Mouse (Mus musculus) megakaryocyte, adult 5-6 weeks (primary cell): ENCODE data around the gene Lsm3. TPM values are rescaled to one million over a fixed set of nuclear protein-coding genes. Genes with fewer than 3 reads are reported as not detected.
"Not testable (repeated sequence)": the region's sequence is repeated elsewhere in the genome, so short reads cannot be mapped to it uniquely, and the experiment has no call there.

Source experiments
- ATAC-seq: 2 replicates; pipeline ENCODE4 v1.8.0; 2016; ENCODE audit warnings: mild to moderate bottlenecking, inconsistent platforms; ENCODE audit not compliant: poor library complexity, severe bottlenecking
- total RNA-seq, 2 experiments: library from RNA; stranded (forward) in 1 of 2; stranded (reverse) in 1 of 2; fragments of 153-499, 151-499 nt in 1 of 2; fragments of 221-1000, 200-1000 nt in 1 of 2; gene quantifications; 2 replicates each; pipeline versions ENCODE4 v1.2.3 to v1.2.4; 2015 to 2017

Gene Lsm3
- total RNA-seq (2015) (84.7 and 89.8 TPM in 2 replicates), total RNA-seq (2017) (196 and 288 TPM in 2 replicates)

DNA sequence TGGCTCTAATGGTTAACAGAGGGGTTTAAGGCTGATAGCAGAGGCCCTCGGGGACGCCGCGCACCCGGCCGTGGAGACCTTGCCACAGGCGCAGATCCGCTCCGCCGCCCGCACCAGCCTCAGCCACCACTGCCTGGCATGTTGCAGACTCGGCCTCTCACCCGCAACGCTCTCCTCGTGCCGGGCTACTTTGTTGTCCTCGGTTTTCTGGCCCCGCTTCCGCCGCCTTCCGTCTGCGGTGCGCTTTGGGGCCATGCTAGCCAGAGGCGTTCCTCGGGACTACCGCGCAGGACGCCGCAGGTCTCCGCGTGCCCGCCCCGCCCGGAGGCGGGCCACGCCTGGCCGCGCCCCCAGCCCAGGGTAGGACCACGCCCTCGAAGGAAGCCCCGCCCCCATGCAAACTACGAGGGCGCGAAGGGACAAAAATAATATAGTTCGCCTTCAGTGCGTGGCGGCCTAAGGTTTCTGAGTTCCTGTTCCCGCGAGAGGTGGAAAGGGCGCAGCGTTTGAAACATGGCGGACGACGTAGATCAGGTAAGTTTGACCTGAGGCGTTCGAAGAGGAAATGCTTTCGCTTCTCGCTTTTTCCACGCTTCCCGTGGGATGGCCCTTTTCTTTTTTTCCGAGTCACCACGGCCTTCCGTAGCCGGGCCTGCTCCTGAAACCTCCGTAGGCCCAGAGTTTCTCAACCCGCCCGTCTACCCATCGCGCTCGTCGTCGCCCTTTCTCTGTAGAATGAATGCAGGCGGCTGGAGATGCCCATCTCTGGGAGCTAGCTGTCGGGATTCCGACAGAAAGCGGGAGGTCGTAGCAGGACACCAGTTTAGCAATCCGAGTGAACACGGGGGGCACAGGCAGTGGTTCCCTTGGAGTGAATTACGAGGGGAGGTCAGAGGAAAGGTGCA is at the start of gene Lsm3, which contains the start of gene Xpc:
Gene Lsm3, plus strand, starts transcription at position 384 of the 905 bp plus-strand sequence.
Gene Xpc, minus strand, starts transcription at position 344 of the 905 bp plus-strand sequence.
- peak; percentile 96 for ATAC-seq

DNA sequence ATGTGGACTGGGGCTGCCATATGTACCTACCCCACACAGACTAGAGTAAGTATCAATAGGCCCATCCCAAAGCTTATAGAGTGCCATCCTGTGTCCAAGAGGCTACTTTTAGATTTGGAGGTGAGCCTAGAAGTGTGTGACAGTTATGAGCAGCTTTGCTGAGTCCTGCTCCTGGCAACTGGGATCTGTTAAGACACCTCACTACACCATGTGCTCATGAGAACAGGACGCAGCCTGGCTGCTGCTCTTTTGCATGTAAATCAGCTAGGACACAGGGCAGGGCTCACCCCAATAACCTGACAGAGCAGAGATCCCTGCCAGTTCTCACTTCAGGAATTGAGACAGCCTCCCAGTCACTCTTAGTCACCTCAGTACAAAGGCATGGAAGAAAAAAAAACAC is 48.6 kb upstream of the Lsm3 start:
- ATAC-seq, result no peak

GRCm38 (mm10) chr6:91470712-91471111 is 45.0 kb upstream of the Lsm3 start:
- no peak for ATAC-seq

- not testable (repeated sequence) for ATAC-seq
Measured at GRCm38 (mm10) chr6:91471427-91471826, 44.3 kb upstream of the Lsm3 start.

DNA sequence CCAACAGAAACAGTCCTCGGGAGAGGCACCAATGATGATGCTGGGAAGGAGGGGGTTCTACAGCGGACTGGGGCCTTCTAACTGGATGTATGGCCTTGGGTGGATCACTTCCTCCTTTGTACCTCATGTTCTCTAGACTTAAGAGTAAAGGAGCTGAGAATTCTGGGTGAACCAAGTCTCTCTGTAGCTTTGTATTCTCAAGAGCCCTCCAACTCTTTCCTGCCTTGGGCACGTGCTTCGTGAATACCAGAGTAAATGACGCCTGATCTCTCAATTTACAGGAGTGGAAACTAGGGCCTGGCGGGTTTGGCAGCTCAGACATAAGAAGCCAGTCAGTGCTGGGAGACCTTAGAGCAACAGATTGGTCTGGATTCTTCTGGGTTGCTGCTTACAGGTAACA is 43.4 kb upstream of the Lsm3 start:
- ATAC-seq, result peak; percentile 22; the same call in 1 of the 2 replicates

- peak; percentile 82 for ATAC-seq
Measured at GRCm38 (mm10) chr6:91472868-91473804, 42.6 kb upstream of the Lsm3 start, which contains the start of the genes Chchd4 and Tmem43. Chchd4 (minus strand) TSS chr6:91473546. Tmem43 (plus strand) TSS chr6:91473703.

GRCm38 (mm10) chr6:91473805-91474440 is 41.8 kb upstream of the Lsm3 start:
- ATAC-seq, result peak; percentile 27; the same call in 1 of the 2 replicates

DNA sequence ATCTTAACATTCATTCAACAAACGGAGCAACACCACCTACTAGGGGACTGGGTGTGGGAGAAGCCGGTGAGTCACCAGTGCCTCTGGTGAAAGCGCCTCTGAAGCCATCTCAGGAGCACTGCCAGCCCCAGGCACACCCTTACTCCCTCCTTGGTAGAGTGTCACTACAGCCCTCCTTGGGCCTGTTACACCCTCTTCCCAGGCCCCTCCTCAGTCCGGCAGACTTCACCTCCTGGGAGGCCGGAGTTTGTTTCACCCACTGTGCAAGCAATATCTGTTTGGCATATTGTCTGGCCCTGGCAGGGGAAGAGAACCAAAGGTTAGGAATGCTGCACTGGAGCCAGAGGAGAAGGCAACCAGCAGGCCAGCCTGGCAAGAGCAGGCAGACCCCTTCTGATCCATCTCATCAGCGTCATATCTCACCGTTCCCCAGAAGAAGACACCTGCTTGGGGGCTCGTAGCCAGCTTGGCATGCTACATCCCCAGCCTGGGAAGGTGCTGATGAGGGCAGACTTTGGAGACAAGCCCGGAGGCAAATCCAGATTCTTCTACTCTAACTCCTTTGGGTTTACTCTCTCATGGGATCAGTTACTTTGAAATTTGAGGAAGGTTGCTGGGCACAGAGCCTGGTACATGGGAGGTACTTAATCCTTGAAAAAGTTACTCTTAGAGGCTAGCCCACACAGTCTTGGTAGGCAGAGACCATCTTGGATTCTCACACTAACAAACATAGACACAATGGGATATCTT is 41.1 kb upstream of the Lsm3 start:
- ATAC-seq, result peak; percentile 39

DNA sequence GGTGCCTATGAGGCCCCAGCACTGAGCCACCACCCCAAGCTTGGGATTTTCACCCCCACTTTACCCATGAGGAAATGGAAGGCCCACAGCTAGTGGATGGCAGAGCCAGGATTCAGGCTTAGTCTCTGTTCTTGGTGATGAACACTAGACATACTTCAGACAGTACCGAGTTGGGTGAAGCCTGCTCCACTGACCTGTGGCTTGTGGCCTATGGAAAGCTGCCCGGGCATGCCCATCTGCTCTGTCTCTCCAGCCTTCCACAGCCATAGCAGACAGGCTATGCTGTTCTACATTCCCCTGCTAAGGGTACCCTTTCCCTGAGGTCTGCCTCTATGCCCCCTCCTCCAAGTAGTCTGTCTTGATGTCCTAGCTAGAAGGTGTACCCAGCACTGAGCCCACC is 39.2 kb upstream of the Lsm3 start:
- ATAC-seq, result no peak

DNA sequence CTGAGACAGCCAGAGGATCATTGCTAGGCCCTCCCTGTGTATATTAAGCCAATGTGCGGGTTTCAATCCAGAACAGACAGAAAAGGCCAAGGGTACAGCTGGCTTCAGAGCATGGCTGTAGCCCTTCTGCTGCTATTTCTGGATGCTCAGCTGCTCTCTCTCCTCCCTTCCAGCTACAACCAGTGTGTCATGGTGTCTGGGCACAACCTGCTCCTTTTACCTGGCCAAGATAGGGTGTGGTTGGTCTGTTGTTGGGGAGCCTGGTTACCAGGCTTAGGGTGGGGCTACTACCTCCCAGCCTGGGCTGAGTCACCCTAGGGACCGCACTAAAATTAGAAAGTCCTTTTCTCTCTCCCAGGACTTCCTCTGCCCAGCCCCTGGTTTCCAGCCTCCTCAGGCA is 32.4 kb upstream of the Lsm3 start:
- no peak for ATAC-seq

DNA sequence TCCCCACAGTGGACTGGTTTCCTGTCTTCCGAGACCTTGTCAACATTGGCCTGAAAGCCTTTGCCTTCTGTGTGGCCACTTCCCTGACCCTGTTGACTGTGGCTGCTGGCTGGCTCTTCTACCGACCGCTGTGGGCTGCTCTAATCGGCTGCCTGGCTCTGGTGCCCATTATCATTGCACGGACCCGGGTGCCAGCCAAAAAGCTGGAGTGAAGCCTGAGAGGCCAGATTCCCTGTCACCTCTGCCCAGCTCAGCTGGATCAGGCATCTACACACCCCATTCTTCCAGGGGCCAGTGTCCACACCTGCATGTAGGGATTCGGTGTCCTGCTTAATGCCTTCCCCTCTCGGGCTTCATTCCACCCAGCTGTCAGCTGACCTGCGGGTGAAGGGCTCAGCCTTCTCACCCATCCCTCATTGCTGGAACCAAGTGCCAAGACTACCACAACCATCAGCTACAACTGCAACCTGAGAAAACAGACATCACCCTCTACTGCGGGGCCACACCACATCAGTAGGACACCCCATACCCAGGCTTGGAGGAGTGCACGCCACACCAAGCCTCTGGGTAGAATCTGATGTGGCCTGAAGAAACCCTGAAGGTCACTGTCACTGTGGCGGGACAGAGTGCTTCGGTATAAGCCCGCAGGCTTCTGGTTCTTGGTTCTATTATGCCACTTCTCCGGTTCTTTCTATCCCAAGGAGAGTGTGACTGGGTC is 28.8 kb upstream of the Lsm3 start:
- no peak for ATAC-seq

DNA sequence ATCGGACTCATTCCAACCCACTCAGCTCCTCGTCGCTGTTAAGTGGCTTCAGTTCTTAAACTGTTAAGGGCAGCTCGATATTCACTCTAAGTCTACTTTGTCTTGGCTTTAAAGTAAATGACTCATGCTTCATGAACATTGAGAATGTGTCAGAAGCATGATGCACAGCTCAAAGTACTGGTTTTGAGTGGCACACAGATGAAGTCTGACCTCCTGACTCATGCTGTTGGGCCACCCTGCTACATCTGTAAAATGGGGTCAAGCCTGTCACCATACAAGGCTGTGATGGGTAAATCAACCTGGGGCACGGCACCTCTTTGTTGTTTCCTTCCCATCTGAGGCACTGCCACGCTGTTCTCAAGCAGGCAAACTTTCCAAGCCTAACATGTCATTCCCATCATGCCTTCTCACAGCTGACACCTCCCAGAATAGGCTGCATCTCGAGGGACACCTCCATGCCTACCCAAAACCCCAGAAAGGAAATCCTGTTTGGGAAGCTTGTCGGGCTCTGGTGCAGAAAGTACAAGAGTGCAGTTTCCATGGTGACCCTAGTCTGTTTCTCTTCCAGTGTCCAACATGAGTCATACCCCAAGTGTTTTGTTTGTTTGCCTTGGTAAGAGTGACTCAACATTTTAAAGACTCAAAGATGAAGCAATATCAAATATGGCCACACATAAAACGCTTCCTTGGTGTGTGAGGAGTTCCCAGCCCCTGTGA is 27.1 kb upstream of the Lsm3 start:
- peak; percentile 76 for ATAC-seq

DNA sequence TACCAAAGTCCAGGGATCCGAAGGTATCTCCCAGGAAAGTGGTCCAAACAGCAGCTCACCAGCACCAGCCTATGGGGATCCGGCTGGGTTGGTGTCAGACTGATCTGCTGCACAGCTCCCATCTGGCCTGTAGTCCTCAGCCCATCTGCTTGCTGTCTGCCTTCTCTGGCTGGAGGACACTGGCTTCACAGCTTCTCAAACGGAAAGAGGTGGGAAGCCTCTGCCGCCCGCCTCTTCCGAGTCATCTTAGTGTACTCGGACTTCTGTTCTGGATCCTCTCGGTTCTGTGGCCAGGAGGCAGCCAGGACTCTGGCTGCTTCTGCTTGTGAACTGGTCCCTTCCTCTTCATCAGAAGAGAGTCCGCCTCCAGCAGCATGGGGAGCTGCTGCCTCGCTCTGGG is 25.9 kb upstream of the Lsm3 start:
- ATAC-seq, result no peak

- ATAC-seq, result no peak
Measured at GRCm38 (mm10) chr6:91491004-91491403, 24.7 kb upstream of the Lsm3 start.

DNA sequence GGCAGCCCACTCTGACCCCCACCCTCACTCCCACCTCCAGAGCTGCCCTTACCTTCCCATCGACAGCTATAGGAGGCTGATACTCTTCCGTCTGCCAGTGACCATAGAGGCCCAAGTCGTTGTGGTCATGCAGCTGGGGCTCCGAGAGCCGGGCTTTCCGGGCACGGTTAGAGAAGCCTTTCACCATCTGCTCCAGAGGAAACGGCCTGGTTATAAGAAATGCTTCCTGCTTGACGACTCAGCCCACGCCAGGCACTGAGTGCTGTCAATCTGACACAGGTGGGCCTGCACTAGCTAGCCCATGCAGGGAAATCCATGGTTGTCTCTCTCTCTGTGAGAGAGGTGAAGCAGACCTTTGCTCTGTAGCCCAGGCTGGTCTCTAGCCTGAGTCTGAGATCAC is 22.7 kb upstream of the Lsm3 start:
- peak; percentile 49 for ATAC-seq

DNA sequence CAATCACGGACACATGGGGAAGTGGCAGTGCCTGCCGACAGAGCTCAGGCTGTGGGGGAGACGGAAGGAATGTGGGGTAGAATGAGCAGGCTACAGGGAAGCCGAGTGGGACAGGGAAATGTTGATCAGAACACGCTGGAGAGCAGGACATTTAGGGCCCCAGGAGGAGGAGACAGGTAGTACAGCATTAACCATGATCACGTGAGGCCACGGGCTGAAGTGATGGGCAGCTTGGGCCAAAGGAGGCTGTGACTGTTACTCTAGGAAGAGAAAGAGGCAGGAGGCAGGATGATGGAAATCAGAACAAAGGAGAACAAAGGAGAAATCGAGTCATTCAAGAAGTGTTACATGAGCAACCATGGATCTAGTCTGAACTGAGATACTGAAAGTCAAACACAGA is 21.2 kb upstream of the Lsm3 start:
- peak; percentile 29; the same call in 1 of the 2 replicates for ATAC-seq

DNA sequence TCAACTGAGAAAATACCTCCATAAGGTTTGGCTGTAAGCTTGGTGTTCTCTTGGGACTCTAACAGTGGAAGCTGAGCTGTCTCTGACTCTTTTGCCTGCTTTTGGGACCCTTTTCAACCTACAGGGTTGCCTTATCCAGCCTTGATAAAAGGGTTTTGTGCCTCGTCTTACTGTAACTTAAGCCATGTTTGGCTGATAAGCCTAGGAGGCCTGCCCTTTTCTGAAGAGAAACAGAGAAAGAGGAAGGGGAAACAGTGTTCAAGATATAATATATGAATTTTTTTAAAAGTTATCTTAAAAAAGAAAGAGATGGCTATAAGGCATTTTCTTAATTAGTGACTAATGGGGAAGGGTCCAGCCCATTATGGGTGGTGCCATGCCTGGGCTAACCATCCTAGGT is 12.4 kb upstream of the Lsm3 start:
- ATAC-seq, result no peak

GRCm38 (mm10) chr6:91506036-91506435 is 9.7 kb upstream of the Lsm3 start:
- ATAC-seq, result peak; percentile 92

GRCm38 (mm10) chr6:91508041-91508440 is 7.7 kb upstream of the Lsm3 start:
- ATAC-seq, result no peak
